Mouse (Mus musculus) ES-Bruce4 (cell line): Measurements from ENCODE around the gene Plrg1. TPM values are rescaled to one million over a fixed set of nuclear protein-coding genes. Genes with fewer than 3 reads are reported as not detected.

Experiments
- H3K27ac ChIP-seq: 2 replicates; pipeline ENCODE4 v1.5.1; 2012; ENCODE audit warnings: low read length, inconsistent platforms; ENCODE audit not compliant: insufficient read depth
- H3K27me3 ChIP-seq: 2 replicates; pipeline ENCODE4 v1.6.1; 2012; ENCODE audit warnings: mild to moderate bottlenecking, low read length, inconsistent platforms; ENCODE audit not compliant: control insufficient read depth, poor library complexity, insufficient read depth, severe bottlenecking
- H3K36me3 ChIP-seq: 2 replicates; pipeline ENCODE4 v1.6.1; 2012; ENCODE audit warnings: inconsistent platforms, mild to moderate bottlenecking, low read length, moderate library complexity; ENCODE audit not compliant: control insufficient read depth, poor library complexity, insufficient read depth, severe bottlenecking
- H3K4me1 ChIP-seq: one replicate; pipeline ENCODE4 v1.8.1; 2011; ENCODE audit warnings: low read length; ENCODE audit not compliant: control insufficient read depth, insufficient read depth
- H3K4me3 ChIP-seq: 2 replicates; pipeline ENCODE4 v1.5.1; 2011; ENCODE audit warnings: low read depth, mild to moderate bottlenecking, low read length
- H3K9ac ChIP-seq: 2 replicates; pipeline ENCODE4 v1.6.1; 2012; ENCODE audit warnings: low read depth, mild to moderate bottlenecking, inconsistent platforms; ENCODE audit not compliant: poor library complexity, severe bottlenecking
- H3K9me3 ChIP-seq: replicated peaks from 2 replicates; pipeline ENCODE4 v1.6.1; 2012; ENCODE audit warnings: mild to moderate bottlenecking, low read length, inconsistent platforms; ENCODE audit not compliant: control insufficient read depth, poor library complexity, insufficient read depth, severe bottlenecking
- CTCF ChIP-seq: IDR thresholded peaks from one replicate; pipeline ENCODE4 v1.8.1; 2011; ENCODE audit warnings: low read depth, low read length
- EP300 ChIP-seq: IDR thresholded peaks from 2 replicates; pipeline ENCODE4 v1.6.1; 2011; ENCODE audit warnings: low read depth, low read length; ENCODE audit not compliant: insufficient read depth
- POLR2A ChIP-seq: IDR thresholded peaks from one replicate; pipeline ENCODE4 v1.8.1; 2011; ENCODE audit warnings: low read length; ENCODE audit not compliant: insufficient read depth
- polyA plus RNA-seq: library from polyadenylated mRNA; stranded (reverse); fragments of >200 nt; gene quantifications from 2 replicates; pipeline ENCODE4 v1.2.4, GENCODE M21; 2011; ENCODE audit warnings: low read depth; ENCODE audit not compliant: missing spikeins, insufficient read depth, insufficient read length

Gene Plrg1
- polyA plus RNA-seq, 1 experiment: 88.1 TPM

DNA sequence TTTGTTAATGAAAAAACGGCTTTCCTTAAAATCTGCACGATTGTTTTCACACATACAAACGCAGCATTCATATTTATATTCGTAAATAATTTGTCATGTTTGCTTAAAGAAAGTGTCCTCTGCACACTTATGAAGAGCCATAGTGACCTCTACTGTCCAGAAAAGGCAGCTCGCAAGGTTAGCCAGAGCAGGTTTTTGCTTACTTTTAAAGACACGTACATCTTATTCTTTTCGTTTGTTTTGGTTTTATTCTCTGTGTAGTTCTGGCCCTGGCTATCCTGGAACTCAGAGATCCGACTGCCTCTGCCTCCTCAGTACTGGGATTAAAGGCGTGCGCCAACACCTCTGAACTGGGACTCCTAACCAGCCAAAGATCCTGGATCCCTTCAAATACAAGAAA is 1.6 kb upstream of the Plrg1 start:
- Histone ChIP-seq H3K27me3 (no peaks in the 10 kb centered on the region), H3K9me3 (no peaks in the 10 kb centered on the region), H3K9ac (no peak overlapping the region), H3K27ac (no peak overlapping the region), H3K4me3 (no peak overlapping the region), H3K36me3 (peaks cover 5% of the 10 kb centered on the region), H3K4me1 (no peaks in the 10 kb centered on the region)
- TF ChIP-seq EP300 (no peak), POLR2A (no peak), CTCF (no peak)

DNA sequence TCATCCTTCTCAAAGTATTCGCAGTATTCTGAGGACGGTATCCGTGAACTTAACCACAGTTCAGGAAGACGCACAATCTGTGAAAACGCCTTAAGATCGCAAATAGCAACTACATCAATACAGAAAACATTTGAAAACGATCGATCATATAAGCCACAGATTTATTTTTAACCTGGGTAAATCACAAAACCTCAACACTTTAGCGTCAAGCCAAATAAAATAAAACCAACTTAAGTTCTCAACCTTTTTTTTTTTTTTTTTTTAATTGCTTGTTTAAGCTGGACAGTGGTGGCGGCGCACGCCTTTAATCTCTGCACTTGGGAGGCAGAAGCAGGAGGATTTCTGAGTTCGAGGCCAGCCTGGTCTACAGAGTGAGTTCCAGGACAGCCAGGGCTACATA is 563 bp upstream of the Plrg1 start:
- Histone ChIP-seq H3K9ac (peak overlapping the region; percentile 22), H3K27me3 (no peaks in the 10 kb centered on the region), H3K9me3 (no peaks in the 10 kb centered on the region), H3K36me3 (peaks cover 15% of the 10 kb centered on the region), H3K4me3 (peak overlapping the region; percentile 62), H3K27ac (no peak overlapping the region), H3K4me1 (no peaks in the 10 kb centered on the region)
- no peak for TF ChIP-seq POLR2A

GRCm38 (mm10) chr3:83057046-83057445 is 1.7 kb downstream of the Plrg1 start:
- Histone ChIP-seq H3K36me3 (peaks cover 37% of the 10 kb centered on the region), H3K4me1 (no peaks in the 10 kb centered on the region), H3K4me3 (no peak overlapping the region), H3K27ac (no peak overlapping the region), H3K9me3 (no peaks in the 10 kb centered on the region), H3K27me3 (no peaks in the 10 kb centered on the region), H3K9ac (no peak overlapping the region)
- TF ChIP-seq EP300 (no peak), POLR2A (no peak), CTCF (no peak)

DNA sequence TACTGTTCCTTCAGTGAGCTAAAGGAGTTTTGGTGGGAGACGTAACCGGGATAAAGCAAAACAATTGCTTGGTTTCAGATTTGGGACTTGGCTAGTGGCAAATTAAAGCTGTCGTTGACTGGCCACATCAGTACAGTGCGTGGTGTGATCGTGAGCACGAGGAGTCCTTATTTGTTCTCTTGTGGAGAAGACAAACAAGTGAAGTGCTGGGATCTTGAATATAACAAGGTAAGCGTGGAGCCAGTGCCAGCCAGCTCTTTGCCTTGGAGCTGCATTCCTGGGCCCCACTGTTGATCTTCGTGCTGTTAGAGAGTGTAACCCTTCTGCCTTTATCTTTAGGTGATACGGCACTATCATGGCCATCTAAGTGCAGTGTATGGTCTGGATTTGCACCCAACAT is 12.6 kb downstream of the Plrg1 start:
- TF ChIP-seq EP300: no peak
- TF ChIP-seq POLR2A: no peak
- TF ChIP-seq CTCF: no peak
- Histone ChIP-seq H3K27ac (no peak overlapping the region), H3K36me3 (peaks cover 53% of the 10 kb centered on the region), H3K27me3 (no peaks in the 10 kb centered on the region), H3K9me3 (no peaks in the 10 kb centered on the region), H3K9ac (no peak overlapping the region), H3K4me1 (no peaks in the 10 kb centered on the region), H3K4me3 (no peak overlapping the region)

DNA sequence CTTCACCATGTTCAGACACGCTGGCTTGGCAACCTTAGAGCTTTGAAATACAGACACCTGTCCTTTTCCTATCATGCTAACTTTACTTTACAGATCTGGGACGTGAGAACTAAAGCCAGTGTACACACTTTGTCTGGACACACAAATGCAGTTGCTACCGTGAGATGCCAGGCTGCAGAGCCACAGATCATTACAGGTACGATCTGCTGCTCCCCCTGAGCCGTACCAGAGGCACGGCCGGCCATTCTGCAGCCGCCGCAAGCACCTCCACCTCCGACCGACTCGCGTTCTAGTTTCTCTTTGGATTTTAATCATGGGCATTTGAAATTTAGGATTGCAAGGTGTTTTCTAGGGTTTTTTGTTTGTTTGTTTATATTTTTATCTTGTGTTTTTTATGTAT is 13.5 kb downstream of the Plrg1 start:
- no peaks in the 10 kb centered on the region for H3K4me1 ChIP-seq
- H3K36me3 ChIP-seq: peaks cover 53% of the 10 kb centered on the region
- no peak overlapping the region for H3K27ac ChIP-seq
- no peaks in the 10 kb centered on the region for H3K27me3 ChIP-seq
- no peaks in the 10 kb centered on the region for H3K9me3 ChIP-seq
- no peak overlapping the region for H3K4me3 ChIP-seq
- TF ChIP-seq CTCF: no peak
- TF ChIP-seq EP300: no peak
- TF ChIP-seq POLR2A: no peak
- H3K9ac ChIP-seq: no peak overlapping the region

GRCm38 (mm10) chr3:83070231-83070630 is 14.9 kb downstream of the Plrg1 start:
- Histone ChIP-seq H3K27ac (no peak overlapping the region), H3K36me3 (peaks cover 53% of the 10 kb centered on the region), H3K4me1 (no peaks in the 10 kb centered on the region), H3K4me3 (no peak overlapping the region), H3K9ac (no peak overlapping the region), H3K9me3 (no peaks in the 10 kb centered on the region), H3K27me3 (no peaks in the 10 kb centered on the region)
- TF ChIP-seq POLR2A: no peak
- no peak for TF ChIP-seq CTCF
- no peak for TF ChIP-seq EP300
